Mouse (Mus musculus) thymus, postnatal 0 days (tissue): Measurements from ENCODE around the gene Nsf. TPM values are rescaled to one million over a fixed set of nuclear protein-coding genes. Genes with fewer than 3 reads are reported as not detected.

Experiments
- DNase-seq: peaks from one replicate; pipeline ENCODE4 v3.0.0-alpha.2; 2015; ENCODE audit warnings: low spot score
- polyA plus RNA-seq: library from polyadenylated mRNA; unstranded; fragments of >200 nt; fragmentation: Nextera tagmentation; extraction: Ambion mirVana; gene quantifications from 2 replicates; pipeline ENCODE4 v1.2.1, GENCODE M21; 2015

The Nsf gene
- polyA plus RNA-seq, 1 experiment from 2014 or later, result 60.2 TPM

DNA sequence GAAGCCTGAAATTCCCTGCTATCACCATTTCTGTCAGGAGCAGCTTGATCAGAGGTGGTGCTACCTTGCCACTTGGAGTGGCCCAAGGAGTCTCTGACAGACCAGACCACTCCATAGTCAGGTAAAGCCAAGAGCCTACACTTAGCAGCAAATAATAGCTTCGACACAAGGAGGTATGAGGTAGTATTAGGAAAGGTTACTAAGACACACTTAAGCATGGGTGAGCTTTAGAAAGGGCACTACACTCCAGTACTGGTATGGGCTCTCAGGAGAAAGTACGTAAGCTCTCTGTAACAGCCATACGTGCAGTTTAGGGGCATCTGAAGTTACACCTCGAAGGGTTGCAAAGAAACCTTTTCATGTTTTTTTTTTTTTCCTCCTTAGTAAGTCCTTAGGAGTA, 11.1 kb downstream of the Nsf start:
- no peak for DNase-seq

DNA sequence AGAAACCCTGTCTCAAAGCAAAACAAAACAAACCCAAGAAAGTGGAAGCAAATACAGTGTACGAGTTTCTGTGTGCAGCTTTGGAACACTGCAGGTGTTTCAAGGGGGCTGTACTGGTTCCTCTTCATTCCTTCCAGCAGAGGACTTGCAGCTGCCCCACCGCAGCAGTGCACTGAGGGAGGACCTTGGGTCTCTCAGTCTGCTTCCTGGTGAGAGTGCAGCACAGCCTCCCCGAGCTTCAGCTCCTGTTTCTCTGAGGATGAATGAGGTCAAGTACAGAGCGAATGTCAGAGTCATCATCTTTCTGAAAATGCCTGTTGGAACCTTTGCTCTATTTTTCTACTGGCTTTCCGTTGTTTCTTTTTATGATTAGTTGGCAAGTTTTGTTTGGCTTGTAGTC, 12.5 kb downstream of the Nsf start:
- peak; percentile 79 for DNase-seq

DNA sequence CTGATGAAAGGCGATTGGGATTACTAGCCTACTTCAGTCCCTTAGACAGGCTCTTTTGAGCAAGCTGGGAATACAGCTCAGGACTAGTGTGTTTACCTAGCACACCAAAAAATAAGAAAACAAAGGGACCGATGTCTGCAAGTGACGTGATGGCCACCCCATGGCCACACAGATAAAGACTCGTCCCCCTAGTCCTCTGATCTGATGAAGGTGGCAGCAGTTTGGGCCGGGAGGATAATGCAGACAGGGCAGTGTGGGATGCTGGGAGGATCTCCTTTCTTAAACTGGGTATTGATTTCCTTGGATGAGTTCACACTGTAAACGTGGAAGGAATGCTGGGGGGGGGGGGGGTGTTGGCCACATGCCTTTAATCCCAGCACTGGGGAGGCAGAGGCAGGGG, 13.0 kb downstream of the Nsf start:
- DNase-seq, result no peak

DNA sequence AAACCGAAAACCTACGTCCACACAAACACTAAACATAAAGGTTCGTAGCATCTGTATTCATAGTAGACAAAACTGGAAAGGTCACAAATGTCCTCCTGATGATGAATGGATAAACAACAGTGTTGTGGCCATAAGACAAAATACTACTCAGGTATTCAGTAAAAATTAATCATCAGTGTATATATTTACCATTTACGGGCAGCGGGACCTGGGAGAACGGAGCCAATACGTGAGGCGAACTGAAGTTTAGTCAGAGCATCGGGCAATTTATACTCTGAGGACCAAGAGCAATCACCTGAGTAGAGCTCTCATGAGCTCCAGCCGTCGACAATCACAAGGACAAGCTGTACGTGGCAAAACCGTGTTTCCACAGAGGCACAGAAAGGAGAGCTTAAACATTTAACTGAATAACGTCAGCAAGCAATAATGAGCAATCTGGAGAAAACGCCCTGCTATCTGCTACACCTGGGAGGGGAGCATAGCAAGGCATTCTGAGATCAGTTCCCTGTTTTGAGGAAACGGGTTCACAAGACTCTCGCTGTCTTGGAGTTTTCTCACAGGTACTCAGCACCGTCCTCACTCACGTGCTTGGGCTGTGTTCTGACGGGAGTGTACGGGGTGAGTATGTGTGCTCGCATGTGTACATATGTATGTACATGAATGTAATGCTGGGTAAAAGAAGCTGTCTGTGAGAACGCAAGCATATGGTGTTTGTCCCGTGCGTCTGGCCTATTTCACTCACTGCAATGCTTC, 15.7 kb downstream of the Nsf start:
- no peak for DNase-seq

DNA sequence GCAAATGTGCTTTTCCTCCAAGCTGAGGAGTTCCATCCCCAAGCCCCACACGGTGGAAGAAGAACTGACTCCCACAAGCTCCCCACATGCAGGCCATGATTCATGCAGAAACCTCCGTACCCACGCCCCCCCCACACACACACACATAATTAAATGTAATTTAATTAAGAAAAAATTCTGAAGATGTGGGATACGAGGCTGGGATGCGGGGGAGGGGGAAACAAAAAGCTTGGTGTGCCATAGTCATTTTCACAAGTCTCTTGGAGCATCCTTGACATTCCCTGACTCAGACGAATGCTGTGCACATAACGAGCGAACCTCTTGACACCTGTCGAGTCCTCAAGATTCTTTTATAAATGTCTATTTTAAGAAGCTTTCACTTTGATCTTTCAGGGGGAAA, 16.4 kb downstream of the Nsf start:
- no peak for DNase-seq

DNA sequence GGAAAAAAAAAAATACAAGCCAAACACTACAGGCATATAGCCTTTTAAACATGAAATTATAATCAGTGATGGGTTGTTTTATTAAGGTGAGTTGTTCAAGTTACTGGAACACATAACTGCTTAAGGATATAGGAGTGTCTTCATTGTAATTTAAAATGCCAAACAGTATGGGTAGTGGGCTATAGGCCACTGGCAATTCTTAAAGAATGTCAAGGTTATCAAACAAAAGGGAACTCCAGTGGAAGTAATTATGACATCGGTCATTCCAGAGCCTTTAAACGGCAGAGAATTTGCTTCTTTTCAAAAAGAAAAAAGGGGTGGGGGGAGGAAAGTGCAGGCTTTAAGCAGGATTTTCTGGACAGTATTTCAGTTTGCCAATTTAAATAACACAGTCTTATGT, 18.1 kb downstream of the Nsf start:
- no peak for DNase-seq

DNA sequence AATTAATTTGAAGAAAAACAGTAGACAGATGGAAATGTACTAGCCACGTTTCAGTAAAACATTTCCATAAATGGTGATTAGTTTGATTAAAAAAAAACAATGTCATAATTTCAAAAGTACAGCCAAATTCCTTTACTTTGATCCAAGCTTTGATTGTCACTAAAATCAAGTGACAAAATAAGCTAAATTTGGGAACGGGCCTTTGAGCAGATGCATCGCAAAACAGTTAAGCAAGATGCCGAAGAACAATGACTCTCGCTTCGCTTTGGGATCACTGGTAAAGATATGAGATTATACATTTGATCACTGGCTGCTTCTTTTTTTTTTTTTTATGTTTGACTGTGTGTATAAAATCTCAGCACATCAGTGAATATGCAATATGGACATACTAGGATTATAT, 20.0 kb downstream of the Nsf start:
- DNase-seq, result no peak

DNA sequence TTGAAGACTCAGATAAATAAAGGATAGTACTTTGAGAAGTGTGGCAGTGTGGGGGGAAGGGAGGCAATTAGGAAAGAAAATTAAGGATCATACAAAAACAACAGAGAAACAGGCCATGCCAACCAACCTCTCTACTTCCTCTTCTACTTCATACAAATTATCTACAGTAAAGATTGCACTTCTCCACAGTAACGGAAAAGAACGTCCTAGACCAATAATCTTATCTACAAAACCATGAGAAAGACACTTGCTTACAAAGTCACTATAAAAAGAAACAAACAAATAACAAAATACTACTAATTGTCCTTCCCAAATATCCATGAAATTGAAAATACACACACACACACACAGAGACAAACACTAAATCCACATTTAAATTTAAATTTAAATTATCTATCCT, 29.9 kb downstream of the Nsf start:
- no peak for DNase-seq

DNA sequence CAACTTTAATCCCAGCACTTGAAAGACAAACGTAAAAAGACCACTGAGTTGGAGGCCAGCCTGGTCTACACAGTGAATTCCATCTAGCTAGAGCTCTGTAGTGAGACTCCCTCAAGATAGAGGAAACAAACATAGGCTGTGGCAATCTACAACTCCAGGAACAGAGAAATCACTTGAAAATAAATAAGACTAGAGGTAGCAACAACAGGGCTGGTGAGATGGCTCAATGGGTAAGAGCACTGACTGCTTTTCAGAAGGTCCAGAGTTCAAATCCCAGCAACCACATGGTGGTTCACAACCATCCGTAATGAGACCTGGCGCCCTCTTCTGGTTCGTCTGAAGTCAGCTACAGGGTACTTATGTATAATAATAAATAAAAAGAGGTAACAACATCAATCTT, 30.6 kb downstream of the Nsf start:
- no peak for DNase-seq

DNA sequence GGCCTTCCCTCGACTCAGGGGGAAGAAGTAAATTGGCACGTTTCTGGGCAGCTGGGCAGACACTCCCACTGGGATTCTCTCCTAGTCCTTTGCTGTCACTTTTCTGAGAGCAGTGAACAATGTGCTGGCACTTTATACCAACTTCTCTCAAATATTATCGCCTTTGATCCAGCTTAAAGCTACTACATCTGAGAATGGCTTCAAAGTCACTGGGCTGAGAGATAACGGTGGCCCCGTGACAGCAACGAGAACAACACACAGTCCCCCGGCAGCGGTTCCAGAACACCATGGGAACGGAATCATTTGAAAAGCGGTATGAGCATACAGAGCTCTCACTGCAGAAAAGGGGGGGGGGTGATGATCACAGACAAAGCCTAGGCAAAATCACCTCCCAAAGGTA, 31.0 kb downstream of the Nsf start:
- DNase-seq, result no peak

DNA sequence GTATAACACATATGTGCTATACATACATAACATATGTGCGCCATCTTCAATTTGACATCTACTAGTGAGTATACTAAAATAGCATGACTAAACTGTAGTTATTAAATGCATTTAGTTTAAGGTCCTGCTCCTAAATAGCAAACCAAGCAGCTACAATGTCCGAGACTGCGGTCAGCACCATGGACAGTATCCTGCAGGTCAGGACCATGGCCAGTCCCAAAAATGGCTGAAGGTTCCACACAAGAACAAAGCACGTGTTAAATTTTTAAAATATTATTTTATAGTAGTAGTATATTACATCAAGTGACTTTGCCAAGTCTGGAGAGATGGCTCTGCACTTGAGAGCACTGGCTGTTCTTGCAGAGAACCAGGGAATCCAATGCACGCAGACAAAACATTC, 33.2 kb downstream of the Nsf start:
- no peak for DNase-seq

DNA sequence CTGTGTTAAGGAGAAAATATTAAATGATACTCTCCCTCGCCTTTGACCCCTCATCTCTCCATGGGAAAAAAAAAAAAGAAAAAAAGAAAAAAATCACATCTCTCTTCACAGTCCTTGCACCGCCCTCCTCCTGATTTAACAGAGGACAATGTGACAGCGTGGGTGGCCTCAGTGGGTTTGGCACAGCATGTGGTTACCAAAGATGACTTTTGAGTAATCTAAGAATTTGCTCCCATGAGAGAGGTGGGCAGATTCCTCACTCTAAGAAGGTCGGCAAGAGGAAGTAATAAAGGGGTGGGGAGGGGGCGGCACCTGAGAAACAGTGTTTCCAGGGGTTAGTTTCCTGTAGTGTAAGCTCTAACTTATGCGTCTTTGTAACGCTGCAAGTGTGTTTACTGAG, 37.0 kb downstream of the Nsf start:
- DNase-seq, result no peak

DNA sequence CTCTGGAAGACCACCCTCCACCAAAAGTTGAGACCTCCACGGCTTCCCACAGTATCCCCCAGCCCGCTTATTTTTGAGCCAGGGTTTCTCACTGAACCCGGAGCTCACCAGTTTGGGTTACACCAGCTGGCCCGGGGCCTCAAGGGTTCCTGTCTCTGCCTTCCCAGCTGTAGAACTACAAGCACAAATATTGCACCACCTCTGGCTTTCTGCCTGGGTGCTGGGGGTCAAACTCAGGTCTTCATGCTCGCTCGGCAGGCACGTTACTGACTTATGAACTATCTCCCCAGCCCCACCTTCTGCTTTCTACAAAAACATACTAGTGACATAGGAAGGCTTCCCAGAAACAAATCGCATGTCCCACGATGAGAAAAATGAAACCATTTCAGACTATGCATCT, 38.2 kb downstream of the Nsf start:
- no peak for DNase-seq

DNA sequence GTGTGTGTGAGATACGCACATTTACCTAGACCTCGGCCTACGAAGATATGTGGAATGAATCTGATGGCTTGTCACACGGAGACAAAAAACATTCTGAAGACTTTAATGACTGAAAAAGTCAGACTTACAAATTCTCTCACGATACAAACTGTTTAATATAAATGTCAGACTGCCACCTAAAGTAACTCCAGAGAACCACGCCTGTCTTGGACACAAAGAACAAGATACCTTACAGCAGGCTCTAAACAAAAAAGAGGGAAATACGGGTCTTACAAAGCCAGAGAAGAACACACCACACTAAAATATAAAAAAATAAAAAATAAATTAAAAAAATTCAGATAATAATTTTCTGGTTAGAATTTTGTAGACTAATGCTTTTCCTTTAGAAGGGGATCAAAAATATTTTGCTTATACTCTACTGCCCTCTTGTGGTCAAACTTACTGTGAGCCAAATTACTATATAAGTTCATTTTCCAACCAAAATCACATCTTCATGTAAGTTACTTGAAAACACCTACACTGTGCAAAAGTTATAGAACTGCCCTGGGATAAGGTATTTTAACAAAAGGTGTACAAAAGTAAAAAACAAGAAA, 42.8 kb downstream of the Nsf start:
- DNase-seq, result peak; percentile 63

DNA sequence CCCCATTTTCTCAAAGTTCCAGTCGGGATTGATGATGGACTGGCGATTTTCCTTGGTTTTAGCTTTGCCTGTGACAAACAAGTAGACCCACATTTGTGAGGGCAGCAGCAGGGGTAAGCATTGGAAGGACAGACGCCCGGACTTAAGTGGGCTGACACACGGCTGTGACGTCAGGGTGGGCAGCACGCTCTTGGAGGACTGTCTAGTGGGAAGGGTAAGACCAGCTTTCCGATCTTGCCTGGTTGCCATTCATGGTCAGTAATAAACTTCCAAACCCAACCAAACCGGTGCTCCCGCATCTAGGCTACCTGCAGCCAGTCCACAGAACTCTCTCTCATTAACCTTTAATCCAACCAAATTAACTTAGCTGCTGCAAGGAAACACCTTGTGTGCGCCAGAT, 43.3 kb downstream of the Nsf start:
- no peak for DNase-seq

DNA sequence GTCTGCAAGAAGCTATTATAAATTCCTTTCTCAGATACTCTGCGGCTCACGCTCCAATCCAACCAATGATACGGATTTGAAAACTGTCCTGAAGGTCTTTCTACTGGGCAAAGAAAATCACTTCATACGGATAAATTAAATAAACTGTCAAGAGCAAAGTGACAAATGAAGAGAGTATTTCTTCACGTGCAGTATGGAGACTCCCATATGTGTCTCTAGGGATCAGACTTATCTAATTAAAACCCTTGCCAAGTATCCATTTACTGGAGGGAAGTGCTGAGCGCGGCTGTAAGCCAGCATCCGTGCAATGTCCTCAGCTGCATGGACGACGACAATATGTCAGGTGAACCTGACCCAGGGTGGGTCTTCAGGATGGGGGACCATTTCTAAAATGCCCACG, 44.0 kb downstream of the Nsf start:
- DNase-seq, result no peak

DNA sequence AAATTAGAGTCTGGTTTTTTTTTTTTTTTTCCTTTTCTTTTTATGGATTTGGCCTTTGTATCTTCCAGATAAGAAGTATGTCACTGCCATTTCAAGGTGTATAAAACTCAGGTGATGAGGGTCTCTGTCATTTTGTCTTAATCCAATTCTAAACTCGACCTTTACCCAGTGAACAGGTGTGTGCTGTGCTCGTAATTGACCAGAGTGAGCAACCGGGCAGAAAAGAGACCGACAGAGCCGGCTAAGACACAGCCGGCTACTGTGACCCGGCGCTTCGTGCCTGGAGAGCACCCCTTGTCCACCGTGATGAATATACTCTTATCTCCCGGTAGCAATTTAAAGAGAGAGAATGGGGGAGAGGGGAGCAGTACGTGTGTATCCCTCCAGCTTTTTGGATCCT, 44.5 kb downstream of the Nsf start:
- no peak for DNase-seq

DNA sequence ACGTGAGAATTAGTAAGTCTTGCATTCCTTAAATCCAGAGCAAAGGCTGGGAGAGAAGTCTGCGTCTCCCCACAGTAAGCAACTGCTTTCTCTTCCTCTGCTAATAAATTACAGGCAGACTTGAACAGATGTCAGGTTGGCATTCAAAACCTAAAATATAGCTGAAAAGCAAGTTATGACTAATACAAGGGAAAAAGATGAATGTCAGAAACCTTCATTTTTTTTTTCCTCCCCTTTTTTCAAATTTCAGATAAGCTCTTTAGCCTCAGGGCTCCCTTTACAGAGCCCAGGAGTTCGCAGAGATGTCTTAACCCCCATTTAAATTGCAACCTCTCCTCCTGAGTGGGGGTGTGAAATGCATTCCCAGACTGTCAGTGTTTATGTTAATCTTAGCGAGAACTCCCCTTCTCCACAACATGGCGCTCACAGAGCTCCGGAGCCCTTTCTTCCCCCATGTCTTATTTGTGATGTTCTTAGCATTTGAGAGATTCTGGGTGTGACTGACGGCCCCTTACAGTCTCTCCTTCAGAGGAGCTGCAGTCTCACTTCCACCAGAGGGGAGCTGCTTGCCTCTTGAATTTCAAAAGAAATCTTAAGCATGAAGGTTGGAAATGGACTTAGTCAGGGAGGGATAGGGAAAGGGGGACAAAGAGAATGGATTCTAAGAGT, 47.7 kb downstream of the Nsf start:
- DNase-seq, result no peak

DNA sequence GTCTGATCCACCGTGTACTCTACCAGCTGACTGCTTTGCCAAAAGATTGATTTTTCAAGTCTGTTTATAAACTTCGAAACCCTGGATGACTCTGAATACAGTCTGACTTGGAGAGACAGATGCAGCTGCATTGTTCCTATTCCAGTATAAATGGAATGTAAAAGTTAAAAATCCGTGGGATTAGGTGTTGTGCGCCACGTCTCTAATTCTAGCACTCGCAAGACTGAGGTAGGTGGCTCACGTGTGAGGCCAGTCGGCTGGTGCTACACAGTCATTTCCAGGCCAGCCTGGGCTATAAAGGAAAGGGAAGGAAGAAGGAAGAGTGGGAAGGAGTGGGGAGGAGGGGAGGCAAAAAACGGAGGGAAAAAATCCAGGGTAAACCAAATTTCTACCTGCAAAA, 48.4 kb downstream of the Nsf start:
- no peak for DNase-seq

DNA sequence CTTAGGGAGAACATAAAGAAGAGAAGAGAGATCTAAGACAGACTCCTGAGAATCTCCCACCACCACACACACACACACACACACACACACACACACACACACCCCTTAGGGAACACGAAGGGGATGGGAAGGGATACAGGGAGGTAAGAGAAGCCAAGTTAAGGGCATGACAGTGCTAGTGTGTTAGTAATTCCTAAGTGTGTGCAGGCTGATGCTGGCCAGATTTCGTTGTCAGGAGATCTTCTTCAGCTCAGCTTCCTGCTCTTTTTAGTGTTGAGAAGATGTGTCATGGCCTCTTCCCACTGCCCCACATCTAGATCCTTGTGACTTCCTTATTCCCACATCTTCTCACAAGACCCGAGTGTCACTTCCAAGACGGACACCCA, 52.3 kb downstream of the Nsf start:
- no peak for DNase-seq

DNA sequence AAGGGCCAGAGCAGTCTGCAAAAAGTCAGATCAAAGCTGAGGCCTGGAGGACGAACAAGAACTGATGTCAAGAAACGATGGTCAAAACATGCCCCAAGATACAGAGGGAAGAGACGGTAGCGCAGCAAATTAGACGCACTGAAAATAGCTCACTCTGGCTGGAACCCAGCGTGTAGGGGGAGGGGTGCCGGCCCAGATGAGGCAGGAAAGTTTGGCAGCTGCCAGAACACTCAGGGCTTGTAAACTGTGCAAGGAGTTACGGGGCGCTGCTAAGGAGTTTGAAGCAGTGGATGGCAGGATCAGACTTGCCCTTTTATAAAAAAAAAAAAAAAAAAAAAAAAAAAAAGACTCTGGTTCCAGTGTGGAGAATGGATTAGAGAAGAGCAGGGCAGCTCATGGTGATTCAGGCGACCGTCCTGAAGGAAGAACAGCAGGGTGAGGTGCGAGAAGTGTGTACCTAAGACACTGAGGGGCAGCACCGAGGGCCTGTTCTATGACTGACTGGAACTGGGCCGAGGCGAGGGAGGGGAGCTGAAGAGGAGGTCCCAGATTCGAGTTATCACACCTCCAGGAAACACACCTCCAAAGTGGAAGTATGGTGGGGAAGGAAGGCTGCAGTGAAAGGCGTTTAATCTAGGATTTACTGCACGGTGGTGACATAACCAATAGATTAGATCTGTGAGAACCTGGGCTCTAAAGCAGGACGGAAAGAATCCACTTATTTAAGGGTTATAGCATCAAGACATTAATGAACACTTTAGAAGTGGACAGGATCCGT, 52.9 kb downstream of the Nsf start:
- DNase-seq, result no peak
